Mouse (Mus musculus) liver, embryonic 14.5 days (tissue): Measurements from ENCODE around the gene Galns. TPM values are rescaled to one million over a fixed set of nuclear protein-coding genes. Genes with fewer than 3 reads are reported as not detected.
"Not testable (repeated sequence)": the region's sequence is repeated elsewhere in the genome, so short reads cannot be mapped to it uniquely, and the experiment has no call there.

Experiments
- ATAC-seq: fragments of 200-750 bp; cut with Nextera tagmentation; 2 replicates; pipeline ENCODE4 v1.8.0; 2017; ENCODE audit warnings: moderate number of reproducible peaks, mild to moderate bottlenecking, moderate library complexity; ENCODE audit not compliant: insufficient read depth
- DNase-seq, 3 experiments: peaks; one replicate each; pipeline ENCODE4 v3.0.0-alpha.2; 2012 to 2013; ENCODE audit warnings: low read depth in 3 of 3, low spot score in 3 of 3
- H3K27ac ChIP-seq: fragments of 300-500 bp; sonication (generic); 2 replicates; pipeline ENCODE4 v1.5.1; 2014; ENCODE audit warnings: moderate library complexity, mild to moderate bottlenecking, control low read depth, inconsistent platforms
- H3K27me3 ChIP-seq: fragments of 300-500 bp; sonication (generic); 2 replicates; pipeline ENCODE4 v1.6.1; 2014; ENCODE audit warnings: mild to moderate bottlenecking, low read length, moderate library complexity; ENCODE audit not compliant: control insufficient read depth, insufficient read depth
- H3K36me3 ChIP-seq: fragments of 300-500 bp; sonication (generic); replicated peaks from 2 replicates; pipeline ENCODE4 v1.6.1; 2014; ENCODE audit warnings: low read depth; ENCODE audit not compliant: control insufficient read depth, insufficient read depth
- H3K4me1 ChIP-seq, 2 experiments: fragments of 200-500 bp in 1 of 2; fragments of 300-500 bp in 1 of 2; sonication (generic) in 1 of 2; replicated peaks; 2 replicates each; pipeline ENCODE4 v1.6.1; 2012 to 2014; ENCODE audit warnings: antibody characterized with exemption in 1 of 2, inconsistent platforms in 1 of 2, low read length in 1 of 2; ENCODE audit not compliant: control insufficient read depth in 2 of 2, insufficient read depth in 2 of 2
- H3K4me2 ChIP-seq: fragments of 300-500 bp; sonication (generic); 2 replicates; pipeline ENCODE4 v1.6.1; 2014; ENCODE audit warnings: low read depth, mild to moderate bottlenecking, control low read depth, moderate library complexity
- H3K4me3 ChIP-seq, 2 experiments: fragments of 200-500 bp in 1 of 2; fragments of 300-500 bp in 1 of 2; sonication (generic) in 1 of 2; 2 replicates each; pipeline ENCODE4 v1.5.1; 2012 to 2014; ENCODE audit warnings: low read depth in 2 of 2, low read length in 2 of 2, mild to moderate bottlenecking in 2 of 2, control low read depth in 1 of 2, inconsistent platforms in 1 of 2, moderate library complexity in 1 of 2; ENCODE audit not compliant: insufficient read depth in 1 of 2
- H3K9ac ChIP-seq: fragments of 300-500 bp; sonication (generic); replicated peaks from 2 replicates; pipeline ENCODE4 v1.6.1; 2014; ENCODE audit warnings: mild to moderate bottlenecking, control low read depth, moderate library complexity
- H3K9me3 ChIP-seq: fragments of 300-500 bp; sonication (generic); 2 replicates; pipeline ENCODE4 v1.6.1; 2016; ENCODE audit warnings: low read length, mixed read lengths; ENCODE audit not compliant: control insufficient read depth
- CTCF ChIP-seq: IDR thresholded peaks from 2 replicates; pipeline ENCODE4 v1.5.1; 2016; ENCODE audit warnings: antibody characterized with exemption, low read depth, control low read depth
- EP300 ChIP-seq: IDR thresholded peaks from 2 replicates; pipeline ENCODE4 v1.6.1; 2016; ENCODE audit warnings: antibody characterized with exemption, low read depth
- WGBS: fragments of 180-500 bp; shearing (Covaris S2); extraction: QIAGEN DNeasy Blood & Tissue Kit; methylation state at CpG from one replicate; pipeline ENCODE4 v1.1.7; 2014; ENCODE audit not compliant: insufficient replicate concordance; 5-methylcytosine and 5-hydroxymethylcytosine counted together
- polyA plus RNA-seq, 2 experiments: library from polyadenylated mRNA; depleted of rRNA in 1 of 2; stranded (reverse) in 1 of 2; unstranded in 1 of 2; fragments of >200 nt; fragmentation: Nextera tagmentation in 1 of 2; extraction: Ambion mirVana in 1 of 2; gene quantifications; 2 replicates each; pipeline versions ENCODE4 v1.2.1 to v1.2.3; 2012 to 2014

Gene Galns
- polyA plus RNA-seq, 2 experiments: 3.8 to 4.6 TPM

DNA sequence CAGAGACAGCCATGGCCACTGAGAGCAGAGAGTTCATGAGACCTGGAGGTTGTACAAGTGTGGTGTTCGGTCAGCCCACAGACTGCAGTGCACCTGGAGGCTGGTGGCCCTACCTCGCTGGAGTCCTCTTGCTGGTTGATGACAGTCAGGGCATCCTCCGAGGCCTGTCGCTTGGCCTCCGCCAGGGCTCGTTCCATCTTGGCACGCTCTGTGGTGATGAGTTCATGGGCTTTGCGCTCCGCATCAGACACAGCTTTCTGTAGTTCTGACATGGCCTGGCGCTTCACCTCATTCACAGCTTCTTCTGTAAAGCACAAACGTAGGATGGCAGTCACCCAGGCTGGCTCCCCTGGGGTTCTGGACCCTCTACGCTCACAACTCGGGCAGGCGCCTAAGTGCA lies 21.9 kb upstream of the Galns start:
- no peak for ATAC-seq
- no peak overlapping the region for H3K9ac ChIP-seq
- no peak overlapping the region for H3K27ac ChIP-seq

DNA sequence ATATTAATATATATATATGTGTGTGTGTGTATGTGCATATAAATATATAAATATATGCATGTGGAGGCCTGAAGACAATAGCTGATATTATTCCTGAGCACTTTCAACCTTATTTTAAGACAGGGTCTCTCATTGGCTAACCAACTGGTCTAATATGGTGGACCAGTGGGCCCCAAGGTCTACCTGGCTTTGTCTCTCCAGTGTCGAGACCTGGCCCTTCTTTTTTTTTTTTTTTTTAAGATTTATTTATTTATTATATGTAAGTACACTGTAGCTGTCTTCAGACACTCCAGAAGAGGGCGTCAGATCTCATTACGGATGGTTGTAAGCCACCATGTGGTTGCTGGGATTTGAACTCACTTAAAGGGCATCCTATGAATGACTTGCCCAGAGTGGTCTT lies 20.9 kb upstream of the Galns start:
- WGBS: 53% methylated on average over 3 of the region's 3 CpGs
- Histone ChIP-seq H3K36me3 (peaks cover 26% of the 10 kb centered on the region), H3K4me1 (peaks cover 16 to 18% of the 10 kb centered on the region in 2 experiments)
- not testable (repeated sequence) for ATAC-seq, H3K9ac ChIP-seq, H3K27me3 ChIP-seq, H3K4me2 ChIP-seq, H3K4me3 ChIP-seq, H3K9me3 ChIP-seq, DNase-seq, H3K27ac ChIP-seq
- TF ChIP-seq CTCF: 0 out of 2 replicates have a peak, but pooled peaks have one; percentile 4

More for the DNA sequence above, 21.9 kb upstream of the Galns start:
- Histone ChIP-seq H3K4me3 (no peak overlapping the region), H3K4me2 (no peak overlapping the region), H3K27me3 (no peaks in the 10 kb centered on the region), H3K36me3 (peaks cover 32% of the 10 kb centered on the region), H3K4me1 (peaks cover 16 to 18% of the 10 kb centered on the region in 2 experiments), H3K9me3 (no peaks in the 10 kb centered on the region)
- TF ChIP-seq EP300: no peak
- no peak for TF ChIP-seq CTCF
- no peak for DNase-seq
- WGBS: 91% methylated on average over 14 of the region's 14 CpGs

- Histone ChIP-seq H3K4me3 (no peak overlapping the region), H3K4me1 (peaks cover 4 to 5% of the 10 kb centered on the region in 2 experiments), H3K27me3 (no peaks in the 10 kb centered on the region), H3K9ac (no peak overlapping the region), H3K27ac (no peak overlapping the region), H3K36me3 (peaks cover 22% of the 10 kb centered on the region), H3K4me2 (no peak overlapping the region), H3K9me3 (no peaks in the 10 kb centered on the region)
- no peak for DNase-seq
- WGBS: 78% methylated on average over 22 of the region's 22 CpGs
- TF ChIP-seq EP300: no peak
- no peak for TF ChIP-seq CTCF
- no peak for ATAC-seq
Observed at GRCm38 (mm10) chr8:122630696-122631095, 19.4 kb upstream of the Galns start.

DNA sequence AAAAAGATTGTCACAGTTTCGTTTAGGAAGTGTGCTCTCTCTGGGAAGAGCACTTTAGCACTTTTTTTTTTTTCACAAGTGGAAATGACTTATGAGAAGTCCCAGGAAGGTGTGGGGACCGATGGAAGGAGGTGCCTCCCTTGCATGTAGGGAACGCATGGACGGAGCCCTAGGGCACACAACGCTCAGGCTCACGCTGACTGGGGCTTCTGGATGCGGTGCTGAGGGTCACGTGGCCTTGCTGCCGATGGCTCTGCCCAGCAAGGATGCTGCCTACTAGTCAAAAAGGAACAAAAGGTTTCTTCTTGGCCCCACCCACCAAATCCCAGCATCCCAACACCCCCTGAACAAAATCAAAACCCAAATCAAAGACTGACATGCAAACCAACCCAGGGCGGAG lies 18.1 kb upstream of the Galns start:
- peaks cover 11% of the 10 kb centered on the region for H3K36me3 ChIP-seq
- ATAC-seq: no peak
- WGBS: 77% methylated on average over 10 of the region's 10 CpGs

DNA sequence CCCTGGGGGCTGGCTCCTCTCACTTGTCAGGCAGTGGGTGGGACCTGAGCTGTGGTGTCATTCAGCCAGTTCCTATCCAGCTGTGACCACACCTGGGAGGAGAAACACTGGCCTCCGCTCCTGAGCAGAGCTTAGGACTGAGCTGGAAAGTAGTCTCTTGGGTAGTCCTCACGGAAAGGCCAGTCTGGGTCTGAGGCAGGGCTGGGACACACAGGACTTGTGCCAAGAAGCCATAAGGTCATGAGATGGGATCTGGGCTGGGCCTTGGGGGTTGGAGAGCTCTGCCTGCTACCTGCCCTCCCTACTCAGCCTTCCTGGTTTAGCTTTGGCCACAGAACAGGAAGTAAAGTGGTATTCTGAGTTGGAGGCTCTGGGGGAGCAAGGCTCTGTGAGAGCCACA lies 15.6 kb upstream of the Galns start:
- H3K4me1 ChIP-seq: no peaks in the 10 kb centered on the region
- 67% methylated on average over 2 of the region's 2 CpGs for WGBS
- TF ChIP-seq CTCF (no peak), EP300 (no peak)
- ATAC-seq (no peak), DNase-seq (no peak)
- H3K9ac ChIP-seq: no peak overlapping the region
- no peaks in the 10 kb centered on the region for H3K9me3 ChIP-seq
- peaks cover 7% of the 10 kb centered on the region for H3K36me3 ChIP-seq
- no peaks in the 10 kb centered on the region for H3K27me3 ChIP-seq
- no peak overlapping the region for H3K4me2 ChIP-seq
- H3K27ac ChIP-seq: no peak overlapping the region
- no peak overlapping the region for H3K4me3 ChIP-seq

More for the DNA sequence above, 18.1 kb upstream of the Galns start:
- no peak overlapping the region for H3K4me2 ChIP-seq
- H3K4me3 ChIP-seq: no peak overlapping the region
- no peaks in the 10 kb centered on the region for H3K27me3 ChIP-seq
- H3K27ac ChIP-seq: no peak overlapping the region
- H3K4me1 ChIP-seq: no peaks in the 10 kb centered on the region
- TF ChIP-seq CTCF: no peak
- TF ChIP-seq EP300: no peak
- H3K9ac ChIP-seq: no peak overlapping the region
- no peak for DNase-seq
- no peaks in the 10 kb centered on the region for H3K9me3 ChIP-seq
